Mouse (Mus musculus): ENCODE results near the gene Nsl1. TPM values are rescaled to one million over a fixed set of nuclear protein-coding genes. Genes with fewer than 3 reads are reported as not detected.
"Not testable (repeated sequence)": the region's sequence is repeated elsewhere in the genome, so short reads cannot be mapped to it uniquely, and the experiment has no call there.

Gene Nsl1
- polyA plus RNA-seq, 1 experiment from 2014 or later = 15.6 TPM

DNA sequence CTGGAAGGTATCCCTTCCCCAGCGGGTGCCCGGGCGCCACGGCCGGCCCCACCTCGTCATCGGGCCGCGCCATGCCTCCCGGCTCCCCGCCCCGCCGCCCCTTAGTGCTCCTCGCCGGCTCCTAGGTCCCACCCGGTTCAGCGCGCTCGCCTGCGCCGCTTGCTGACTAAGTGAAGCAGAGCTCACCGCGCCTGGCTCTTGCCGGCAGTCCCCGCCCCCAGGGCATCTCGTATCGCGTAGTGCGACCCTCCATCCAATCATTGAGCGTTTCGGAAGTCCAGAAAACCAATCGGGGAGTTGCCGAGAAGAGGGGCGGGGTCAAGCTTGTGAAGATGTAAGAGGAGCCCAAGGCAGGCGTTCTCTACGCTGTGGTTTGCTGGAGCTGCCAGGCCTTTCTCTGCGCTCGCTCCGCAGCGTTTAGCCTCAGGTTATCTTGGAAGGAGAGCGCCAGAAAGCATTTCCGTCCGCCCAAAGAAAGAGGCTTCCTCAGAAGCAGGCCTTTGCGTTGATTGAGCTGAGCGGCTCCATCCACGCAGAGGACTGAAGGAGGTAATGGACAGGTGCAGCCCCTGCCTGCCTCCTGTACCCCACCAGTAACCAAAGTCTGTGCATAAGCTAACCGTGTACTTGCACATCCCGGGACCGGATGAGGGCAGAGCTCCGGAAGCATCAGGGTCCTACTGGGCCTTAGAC lies 36.6 kb upstream of the Nsl1 start, which contains the start of gene Flvcr1:
Gene Flvcr1 (minus strand): TSS at position 138 of the 693 bp plus-strand sequence.
- WGBS = under 1% methylated on average over 50 of the region's 50 CpGs
- no peaks in the 10 kb centered on the region for H3K27me3 ChIP-seq (ENCODE audit: control insufficient read depth, insufficient read depth, low read length)
- peak within 1 kb of the TSS; percentile 80 for H3K4me3 ChIP-seq (replicated peaks; ENCODE audit: low read length)
- no peaks in the 10 kb centered on the region for H3K9me3 ChIP-seq (replicated peaks; ENCODE audit: control insufficient read depth, low read length)
- H3K4me1 ChIP-seq (ENCODE audit: control insufficient read depth, insufficient read depth, low read length) = peaks cover 13% of the 10 kb centered on the region
- peak; percentile 98 for ATAC-seq (ENCODE audit: insufficient read depth, low FRiP score)
- peak within 1 kb of the TSS; percentile 97 for H3K4me2 ChIP-seq (ENCODE audit: low read depth, low read length)
- no peaks in the 10 kb centered on the region for H3K36me3 ChIP-seq (ENCODE audit: control insufficient read depth, insufficient read depth, low read length)
- H3K9ac ChIP-seq (ENCODE audit: low read length) = peak within 1 kb of the TSS; percentile 88
- peak within 1 kb of the TSS; percentile 86 for H3K27ac ChIP-seq (ENCODE audit: low read length)

GRCm38 (mm10) chr1:191030182-191030581 lies 32.6 kb upstream of the Nsl1 start:
- ATAC-seq (ENCODE audit: insufficient read depth, low FRiP score) = no peak
- Histone ChIP-seq H3K4me3 (replicated peaks; ENCODE audit: low read length) (no peak overlapping the region), H3K9me3 (replicated peaks; ENCODE audit: control insufficient read depth, low read length) (no peaks in the 10 kb centered on the region), H3K4me1 (ENCODE audit: control insufficient read depth, insufficient read depth, low read length) (peaks cover 9% of the 10 kb centered on the region), H3K36me3 (ENCODE audit: control insufficient read depth, insufficient read depth, low read length) (no peaks in the 10 kb centered on the region), H3K27me3 (ENCODE audit: control insufficient read depth, insufficient read depth, low read length) (no peaks in the 10 kb centered on the region), H3K4me2 (ENCODE audit: low read depth, low read length) (no peak overlapping the region), H3K9ac (ENCODE audit: low read length) (no peak overlapping the region), H3K27ac (ENCODE audit: low read length) (no peak overlapping the region)
- WGBS = 61% methylated on average over 10 of the region's 10 CpGs

GRCm38 (mm10) chr1:191030922-191031425 lies 31.8 kb upstream of the Nsl1 start:
- H3K4me3 ChIP-seq (replicated peaks; ENCODE audit: low read length); H3K9me3 ChIP-seq (replicated peaks; ENCODE audit: control insufficient read depth, low read length); H3K27ac ChIP-seq (ENCODE audit: low read length); H3K4me2 ChIP-seq (ENCODE audit: low read depth, low read length); H3K9ac ChIP-seq (ENCODE audit: low read length); H3K27me3 ChIP-seq (ENCODE audit: control insufficient read depth, insufficient read depth, low read length); H3K4me1 ChIP-seq (ENCODE audit: control insufficient read depth, insufficient read depth, low read length); H3K36me3 ChIP-seq (ENCODE audit: control insufficient read depth, insufficient read depth, low read length); ATAC-seq (ENCODE audit: insufficient read depth, low FRiP score): not testable (repeated sequence)
- WGBS = 58% methylated on average over 6 of the region's 6 CpGs

GRCm38 (mm10) chr1:191035649-191036048 lies 27.2 kb upstream of the Nsl1 start:
- no peaks in the 10 kb centered on the region for H3K36me3 ChIP-seq (ENCODE audit: control insufficient read depth, insufficient read depth, low read length)
- 28% methylated on average over 4 of the region's 4 CpGs for WGBS
- no peak for ATAC-seq (ENCODE audit: insufficient read depth, low FRiP score)
- no peak overlapping the region for H3K4me2 ChIP-seq (ENCODE audit: low read depth, low read length)
- H3K27ac ChIP-seq (ENCODE audit: low read length) = no peak overlapping the region
- H3K9me3 ChIP-seq (replicated peaks; ENCODE audit: control insufficient read depth, low read length) = no peaks in the 10 kb centered on the region
- H3K4me3 ChIP-seq (replicated peaks; ENCODE audit: low read length) = no peak overlapping the region
- no peaks in the 10 kb centered on the region for H3K27me3 ChIP-seq (ENCODE audit: control insufficient read depth, insufficient read depth, low read length)
- H3K9ac ChIP-seq (ENCODE audit: low read length) = no peak overlapping the region
- H3K4me1 ChIP-seq (ENCODE audit: control insufficient read depth, insufficient read depth, low read length) = no peaks in the 10 kb centered on the region

DNA sequence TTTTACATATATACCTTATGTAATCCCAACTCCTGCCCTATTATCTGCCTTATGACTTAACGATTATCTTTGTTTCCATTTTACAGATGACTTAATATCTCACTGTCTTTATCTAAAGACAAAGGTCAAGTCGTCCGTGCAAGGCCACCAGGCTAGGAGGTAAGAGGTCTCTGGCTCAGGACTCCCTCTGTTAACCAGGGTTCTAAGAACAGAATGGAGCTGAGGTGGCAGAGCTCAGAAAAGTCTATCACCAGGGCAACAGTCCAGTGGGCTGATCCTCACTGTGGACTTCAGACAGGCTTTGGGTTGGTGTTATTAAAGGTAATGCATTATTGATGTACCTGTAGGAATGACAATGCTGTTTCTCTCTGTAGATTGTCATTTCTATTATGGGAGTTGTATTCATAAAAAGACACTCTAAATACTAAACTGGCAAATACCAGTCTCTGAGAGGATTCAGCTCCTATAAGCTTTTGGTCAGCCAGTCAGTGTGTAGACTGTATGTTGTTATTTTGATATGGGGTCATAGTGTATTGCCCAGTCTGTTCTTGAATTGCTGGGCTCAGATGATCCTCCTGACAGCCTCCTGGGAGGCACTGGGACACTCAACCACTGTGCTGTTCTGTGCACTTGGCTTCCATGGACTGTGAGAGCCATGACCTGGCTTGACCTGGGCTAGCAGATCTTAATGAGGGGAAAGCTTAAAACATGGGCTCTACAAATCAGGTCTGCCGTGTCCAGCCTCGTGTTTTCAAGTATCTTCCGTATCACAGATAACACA lies 26.1 kb upstream of the Nsl1 start, which contains the start of gene Spata45:
Gene Spata45 (plus strand): TSS at position 86 of the 781 bp plus-strand sequence.
- H3K4me1 ChIP-seq (ENCODE audit: control insufficient read depth, insufficient read depth, low read length) = no peaks in the 10 kb centered on the region
- no peak for ATAC-seq (ENCODE audit: insufficient read depth, low FRiP score)
- no peak within 1 kb of the TSS for H3K27ac ChIP-seq (ENCODE audit: low read length)
- H3K4me2 ChIP-seq (ENCODE audit: low read depth, low read length) = no peak within 1 kb of the TSS
- H3K4me3 ChIP-seq (replicated peaks; ENCODE audit: low read length) = no peak within 1 kb of the TSS
- 70% methylated on average over 6 of the region's 6 CpGs for WGBS
- H3K27me3 ChIP-seq (ENCODE audit: control insufficient read depth, insufficient read depth, low read length) = no peaks in the 10 kb centered on the region
- no peaks in the 10 kb centered on the region for H3K9me3 ChIP-seq (replicated peaks; ENCODE audit: control insufficient read depth, low read length)
- no peaks in the 10 kb centered on the region for H3K36me3 ChIP-seq (ENCODE audit: control insufficient read depth, insufficient read depth, low read length)
- no peak within 1 kb of the TSS for H3K9ac ChIP-seq (ENCODE audit: low read length)

DNA sequence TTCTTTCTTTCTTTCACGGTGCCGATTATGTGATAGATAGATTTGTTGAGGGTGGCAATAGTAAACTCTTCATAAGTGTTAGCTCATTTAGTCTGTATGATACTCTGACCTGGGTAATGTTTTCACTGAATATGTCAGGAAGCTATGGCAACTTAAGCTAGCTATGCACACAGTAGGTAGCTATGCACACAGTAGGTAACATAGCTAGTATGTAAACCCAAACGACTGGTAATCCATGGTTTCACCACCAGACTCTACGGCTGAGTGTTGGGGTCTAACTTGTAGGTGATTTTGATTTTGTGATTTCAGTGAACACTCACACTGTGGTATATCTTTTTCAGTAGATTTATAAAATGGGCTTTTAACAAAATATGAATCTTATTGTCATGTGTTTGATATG lies 24.8 kb upstream of the Nsl1 start:
- WGBS = 90% methylated on average over 4 of the region's 4 CpGs
- Histone ChIP-seq H3K9me3 (replicated peaks; ENCODE audit: control insufficient read depth, low read length) (no peaks in the 10 kb centered on the region), H3K36me3 (ENCODE audit: control insufficient read depth, insufficient read depth, low read length) (no peaks in the 10 kb centered on the region), H3K27ac (ENCODE audit: low read length) (no peak overlapping the region), H3K4me2 (ENCODE audit: low read depth, low read length) (no peak overlapping the region), H3K27me3 (ENCODE audit: control insufficient read depth, insufficient read depth, low read length) (no peaks in the 10 kb centered on the region), H3K4me3 (replicated peaks; ENCODE audit: low read length) (no peak overlapping the region), H3K9ac (ENCODE audit: low read length) (no peak overlapping the region), H3K4me1 (ENCODE audit: control insufficient read depth, insufficient read depth, low read length) (no peaks in the 10 kb centered on the region)
- ATAC-seq (ENCODE audit: insufficient read depth, low FRiP score) = no peak

GRCm38 (mm10) chr1:191041352-191041751 lies 21.5 kb upstream of the Nsl1 start:
- no peak overlapping the region for H3K9ac ChIP-seq (ENCODE audit: low read length)
- H3K9me3 ChIP-seq (replicated peaks; ENCODE audit: control insufficient read depth, low read length) = no peaks in the 10 kb centered on the region
- no peak for ATAC-seq (ENCODE audit: insufficient read depth, low FRiP score)
- H3K4me2 ChIP-seq (ENCODE audit: low read depth, low read length) = no peak overlapping the region
- no peak overlapping the region for H3K4me3 ChIP-seq (replicated peaks; ENCODE audit: low read length)
- H3K27ac ChIP-seq (ENCODE audit: low read length) = no peak overlapping the region
- H3K36me3 ChIP-seq (ENCODE audit: control insufficient read depth, insufficient read depth, low read length) = no peaks in the 10 kb centered on the region
- H3K4me1 ChIP-seq (ENCODE audit: control insufficient read depth, insufficient read depth, low read length) = no peaks in the 10 kb centered on the region
- no peaks in the 10 kb centered on the region for H3K27me3 ChIP-seq (ENCODE audit: control insufficient read depth, insufficient read depth, low read length)

GRCm38 (mm10) chr1:191042106-191042505 lies 20.7 kb upstream of the Nsl1 start:
- Histone ChIP-seq H3K27me3 (ENCODE audit: control insufficient read depth, insufficient read depth, low read length) (no peaks in the 10 kb centered on the region), H3K9ac (ENCODE audit: low read length) (no peak overlapping the region), H3K4me1 (ENCODE audit: control insufficient read depth, insufficient read depth, low read length) (no peaks in the 10 kb centered on the region), H3K36me3 (ENCODE audit: control insufficient read depth, insufficient read depth, low read length) (no peaks in the 10 kb centered on the region), H3K9me3 (replicated peaks; ENCODE audit: control insufficient read depth, low read length) (no peaks in the 10 kb centered on the region), H3K27ac (ENCODE audit: low read length) (no peak overlapping the region), H3K4me2 (ENCODE audit: low read depth, low read length) (no peak overlapping the region), H3K4me3 (replicated peaks; ENCODE audit: low read length) (no peak overlapping the region)
- 75% methylated on average over 5 of the region's 5 CpGs for WGBS
- no peak for ATAC-seq (ENCODE audit: insufficient read depth, low FRiP score)

GRCm38 (mm10) chr1:191042688-191043087 lies 20.1 kb upstream of the Nsl1 start:
- H3K9me3 ChIP-seq (replicated peaks; ENCODE audit: control insufficient read depth, low read length) = no peaks in the 10 kb centered on the region
- H3K36me3 ChIP-seq (ENCODE audit: control insufficient read depth, insufficient read depth, low read length) = no peaks in the 10 kb centered on the region
- no peak overlapping the region for H3K4me3 ChIP-seq (replicated peaks; ENCODE audit: low read length)
- WGBS = 44% methylated on average over 3 of the region's 3 CpGs
- no peak overlapping the region for H3K27ac ChIP-seq (ENCODE audit: low read length)
- H3K4me2 ChIP-seq (ENCODE audit: low read depth, low read length) = no peak overlapping the region
- no peaks in the 10 kb centered on the region for H3K27me3 ChIP-seq (ENCODE audit: control insufficient read depth, insufficient read depth, low read length)
- no peak overlapping the region for H3K9ac ChIP-seq (ENCODE audit: low read length)
- no peaks in the 10 kb centered on the region for H3K4me1 ChIP-seq (ENCODE audit: control insufficient read depth, insufficient read depth, low read length)
- ATAC-seq (ENCODE audit: insufficient read depth, low FRiP score) = no peak

Measured in stomach, embryonic 16.5 days (tissue).